Mouse (Mus musculus) G1E (cell line): ENCODE data around the gene Cbx3.

Experiments used
- CTCF ChIP-seq: IDR thresholded peaks from 2 replicates; pipeline ENCODE4 v1.5.1; 2012; ENCODE audit warnings: low read depth, low read length, inconsistent platforms, mixed read lengths
- GATA1 ChIP-seq: IDR thresholded peaks from 2 replicates; pipeline ENCODE4 v1.6.1; 2012; ENCODE audit warnings: borderline replicate concordance, low read length, inconsistent platforms, mixed read lengths
- POLR2AphosphoS5 ChIP-seq: IDR thresholded peaks from 2 replicates; pipeline ENCODE4 v1.6.1; 2012; ENCODE audit warnings: low read depth, low read length, inconsistent platforms; ENCODE audit not compliant: insufficient replicate concordance

GRCm38 (mm10) chr6:51458925-51459312 lies 11.2 kb upstream of the Cbx3 start:
- TF ChIP-seq CTCF (no peak), POLR2AphosphoS5 (0 out of 2 replicates have a peak, but pooled peaks have one; percentile 64), GATA1 (no peak)
